ENCODE assay signal across 21 mouse cellular contexts in the genomic region with DNA sequence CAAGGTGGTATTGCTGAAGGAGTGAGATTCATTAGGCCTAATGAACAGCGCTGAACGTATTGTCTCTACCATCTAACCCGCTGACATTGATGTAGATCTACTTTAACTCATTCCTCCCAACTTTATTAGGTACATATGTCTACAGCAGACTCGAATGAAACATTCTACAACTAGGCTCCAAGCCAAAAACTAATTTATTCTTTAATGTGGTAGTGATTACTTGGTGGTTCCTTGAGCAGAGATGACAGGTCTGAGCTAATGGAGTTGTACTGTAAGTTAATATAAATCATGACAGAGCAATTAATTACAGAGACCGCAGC.
DNase-seq lines count a peak whose midpoint lies in the region; ATAC-seq and TF ChIP-seq lines count a peak whose summit lies in the region.
"Had no signal": no experiment of that assay in that cellular context is flagged by ENCODE, and none has a peak within 500 bp of the region (broad histone marks: within the 10 kb centered on the region; RNA-seq: fewer than 3 reads in every experiment).

No protein-coding gene starts in this region.

- no peak overlapping the region for H3K9ac ChIP-seq in hindbrain, embryonic 13.5 days
- H3K9ac ChIP-seq in embryonic facial prominence, embryonic 13.5 days, result no peak overlapping the region
- no peak overlapping the region for H3K9ac ChIP-seq in hindbrain, embryonic 14.5 days
- no peak overlapping the region for H3K9ac ChIP-seq in limb, embryonic 14.5 days (ENCODE audit: low read depth, low read length, severe bottlenecking)
- no peak overlapping the region for H3K9ac ChIP-seq in kidney, embryonic 14.5 days (ENCODE audit: low read depth, low read length)
- H3K9ac ChIP-seq: stomach, embryonic 15.5 days had no signal

- DNase-seq in hindbrain, embryonic 10.5 days (ENCODE audit: low spot score), result no peak
- peak; percentile 60 for DNase-seq in hindbrain, embryonic 14.5 days (ENCODE audit: low spot score)
- peak; percentile 81 for DNase-seq in limb, embryonic 14.5 days (ENCODE audit: low spot score)
- DNase-seq: adrenal gland, postnatal 25 days; cerebellum, adult 9-10 months; gastrocnemius, postnatal 25 days; heart, postnatal 36 days; kidney, adult 11 months; kidney, postnatal 25 days; left cerebral cortex, postnatal 4 days; lung, adult 18-20 months; spleen, adult 18-20 months had no signal

- peak; percentile 79 for ATAC-seq in hindbrain, embryonic 13.5 days (ENCODE audit: low FRiP score)
- 0 out of 2 replicates have a peak, but pooled peaks have one; percentile 29 for ATAC-seq in embryonic facial prominence, embryonic 13.5 days (ENCODE audit: insufficient number of reproducible peaks, insufficient read depth, low FRiP score, low TSS enrichment, low read depth)
- peak; percentile 64; the same call in 1 of the 2 replicates for ATAC-seq in hindbrain, embryonic 14.5 days (ENCODE audit: low FRiP score)
- ATAC-seq in limb, embryonic 14.5 days (ENCODE audit: low FRiP score, low read depth), result peak; percentile 24; the same call in 1 of the 2 replicates
- ATAC-seq in kidney, embryonic 14.5 days (ENCODE audit: low FRiP score, low TSS enrichment), result no peak
- ATAC-seq in megakaryocyte progenitor cell, adult 5-6 weeks (replicated peaks; ENCODE audit: poor library complexity), result no peak
- ATAC-seq: CD4-positive, CD25-positive, alpha-beta regulatory T cell, adult 4 months had no signal

- no peaks in the 10 kb centered on the region for H3K36me3 ChIP-seq in hindbrain, embryonic 13.5 days
- no peaks in the 10 kb centered on the region for H3K36me3 ChIP-seq in hindbrain, embryonic 10.5 days
- H3K36me3 ChIP-seq in embryonic facial prominence, embryonic 13.5 days, result no peaks in the 10 kb centered on the region
- H3K36me3 ChIP-seq in hindbrain, embryonic 14.5 days (replicated peaks; ENCODE audit: control insufficient read depth, insufficient read depth), result no peaks in the 10 kb centered on the region
- H3K36me3 ChIP-seq in limb, embryonic 14.5 days (ENCODE audit: control insufficient read depth, insufficient read depth, low read length), result no peaks in the 10 kb centered on the region
- H3K36me3 ChIP-seq in kidney, embryonic 14.5 days (ENCODE audit: control insufficient read depth, insufficient read depth, low read length), result no peaks in the 10 kb centered on the region
- H3K36me3 ChIP-seq: stomach, embryonic 15.5 days had no signal

- H3K4me2 ChIP-seq in hindbrain, embryonic 13.5 days, result no peak overlapping the region
- H3K4me2 ChIP-seq in embryonic facial prominence, embryonic 13.5 days, result peak overlapping the region; percentile 48
- no peak overlapping the region for H3K4me2 ChIP-seq in hindbrain, embryonic 14.5 days (replicated peaks)
- no peak overlapping the region; the same call in 1 of the 2 replicates for H3K4me2 ChIP-seq in limb, embryonic 14.5 days (replicated peaks; ENCODE audit: low read depth, low read length, severe bottlenecking)
- no peak overlapping the region for H3K4me2 ChIP-seq in kidney, embryonic 14.5 days (replicated peaks; ENCODE audit: low read depth, low read length)
- H3K4me2 ChIP-seq: heart, embryonic 11.5 days; stomach, embryonic 15.5 days had no signal

- no peak overlapping the region for H3K4me3 ChIP-seq in hindbrain, embryonic 13.5 days
- H3K4me3 ChIP-seq in hindbrain, embryonic 10.5 days, result no peak overlapping the region
- 0 out of 2 replicates have a peak overlapping the region, but pooled peaks have one; percentile 1 for H3K4me3 ChIP-seq in embryonic facial prominence, embryonic 13.5 days
- no peak overlapping the region for H3K4me3 ChIP-seq in hindbrain, embryonic 14.5 days (replicated peaks; ENCODE audit: low read length)
- no peak overlapping the region for H3K4me3 ChIP-seq in limb, embryonic 14.5 days (replicated peaks; ENCODE audit: low read length)
- no peak overlapping the region for H3K4me3 ChIP-seq in kidney, embryonic 14.5 days (ENCODE audit: low read length)
- H3K4me3 ChIP-seq: myocyte; stomach, embryonic 15.5 days had no signal

- H3K4me1 ChIP-seq in hindbrain, embryonic 13.5 days (replicated peaks), result peaks cover 18% of the 10 kb centered on the region
- H3K4me1 ChIP-seq in hindbrain, embryonic 10.5 days (replicated peaks), result peaks cover 19% of the 10 kb centered on the region
- H3K4me1 ChIP-seq in embryonic facial prominence, embryonic 13.5 days, result peaks cover 19% of the 10 kb centered on the region
- H3K4me1 ChIP-seq in hindbrain, embryonic 14.5 days (replicated peaks; ENCODE audit: control insufficient read depth, insufficient read depth, low read length), result peaks cover 11% of the 10 kb centered on the region
- peaks cover 12% of the 10 kb centered on the region for H3K4me1 ChIP-seq in limb, embryonic 14.5 days (ENCODE audit: control insufficient read depth, insufficient read depth, low read length)
- no peaks in the 10 kb centered on the region for H3K4me1 ChIP-seq in kidney, embryonic 14.5 days (ENCODE audit: control insufficient read depth, insufficient read depth, low read length)

- 51% methylated on average over 5 of the region's 5 CpGs for WGBS in hindbrain, embryonic 13.5 days
- WGBS in hindbrain, embryonic 10.5 days, result 87% methylated on average over 5 of the region's 5 CpGs
- 20% methylated on average over 5 of the region's 5 CpGs for WGBS in embryonic facial prominence, embryonic 13.5 days
- 59% methylated on average over 5 of the region's 5 CpGs for WGBS in hindbrain, embryonic 14.5 days
- WGBS in limb, embryonic 14.5 days, result 20% methylated on average over 5 of the region's 5 CpGs
- 64% methylated on average over 5 of the region's 5 CpGs for WGBS in kidney, embryonic 14.5 days

- 0 out of 2 replicates have a peak, but pooled peaks cover 3% of the 10 kb centered on the region for H3K27me3 ChIP-seq in hindbrain, embryonic 13.5 days
- H3K27me3 ChIP-seq in hindbrain, embryonic 10.5 days (ENCODE audit: insufficient read depth, poor library complexity, severe bottlenecking), result no peaks in the 10 kb centered on the region
- peaks cover 77% of the 10 kb centered on the region for H3K27me3 ChIP-seq in embryonic facial prominence, embryonic 13.5 days
- H3K27me3 ChIP-seq in hindbrain, embryonic 14.5 days (ENCODE audit: control insufficient read depth, insufficient read depth, low read length), result no peaks in the 10 kb centered on the region
- no peaks in the 10 kb centered on the region; the same call in 1 of the 2 replicates for H3K27me3 ChIP-seq in limb, embryonic 14.5 days (ENCODE audit: control insufficient read depth, insufficient read depth, low read length)
- H3K27me3 ChIP-seq in kidney, embryonic 14.5 days (ENCODE audit: control insufficient read depth, insufficient read depth, low read length), result no peaks in the 10 kb centered on the region
- H3K27me3 ChIP-seq: stomach, embryonic 15.5 days had no signal

- TF ChIP-seq POLR2A in limb, embryonic 14.5 days (IDR thresholded peaks at IDR 0.05; ENCODE audit: borderline replicate concordance, extremely low read depth, insufficient read depth, insufficient read length), result no peak

- H3K27ac ChIP-seq in hindbrain, embryonic 13.5 days, result no peak overlapping the region
- no peak overlapping the region for H3K27ac ChIP-seq in hindbrain, embryonic 10.5 days
- H3K27ac ChIP-seq in embryonic facial prominence, embryonic 13.5 days, result no peak overlapping the region
- H3K27ac ChIP-seq in hindbrain, embryonic 14.5 days, result no peak overlapping the region
- no peak overlapping the region for H3K27ac ChIP-seq in limb, embryonic 14.5 days (replicated peaks; ENCODE audit: low read depth, low read length)
- H3K27ac ChIP-seq in kidney, embryonic 14.5 days (ENCODE audit: low read depth, low read length), result no peak overlapping the region
- H3K27ac ChIP-seq: macrophage; stomach, embryonic 15.5 days had no signal

- H3K9me3 ChIP-seq in hindbrain, embryonic 13.5 days, result no peaks in the 10 kb centered on the region
- no peaks in the 10 kb centered on the region for H3K9me3 ChIP-seq in hindbrain, embryonic 10.5 days
- no peaks in the 10 kb centered on the region for H3K9me3 ChIP-seq in embryonic facial prominence, embryonic 13.5 days
- H3K9me3 ChIP-seq in hindbrain, embryonic 14.5 days (ENCODE audit: control insufficient read depth, low read length), result no peaks in the 10 kb centered on the region
- H3K9me3 ChIP-seq in limb, embryonic 14.5 days (ENCODE audit: control insufficient read depth, low read length), result no peaks in the 10 kb centered on the region
- H3K9me3 ChIP-seq in kidney, embryonic 14.5 days (ENCODE audit: control insufficient read depth, low read length), result no peaks in the 10 kb centered on the region
- H3K9me3 ChIP-seq: stomach, embryonic 15.5 days had no signal

Comparison
In these comparisons a context has a peak if more than half of its experiments do, and no peak if none do; other contexts are left out.
1. ATAC-seq: peak in hindbrain, embryonic 13.5 days (single experiment), embryonic facial prominence, embryonic 13.5 days (single experiment), hindbrain, embryonic 14.5 days (single experiment) and limb, embryonic 14.5 days (single experiment); none in kidney, embryonic 14.5 days (single experiment) and megakaryocyte progenitor cell, adult 5-6 weeks (single experiment).